Mouse (Mus musculus): ENCODE measurements around the gene Suv39h2. TPM values are rescaled to one million over a fixed set of nuclear protein-coding genes. Genes with fewer than 3 reads are reported as not detected.

Gene Suv39h2
- total RNA-seq (2021) (1 to 10 TPM; 1.1 to 1.9 TPM), polyA plus RNA-seq (2012; rRNA removed) (0.85 and 1.3 TPM in 2 replicates)
- long read RNA-seq, partial matches to known transcripts: 2 of 3 reads
- long read RNA-seq, other reads (novel, unspliced or antisense): 0 of 3 reads

DNA sequence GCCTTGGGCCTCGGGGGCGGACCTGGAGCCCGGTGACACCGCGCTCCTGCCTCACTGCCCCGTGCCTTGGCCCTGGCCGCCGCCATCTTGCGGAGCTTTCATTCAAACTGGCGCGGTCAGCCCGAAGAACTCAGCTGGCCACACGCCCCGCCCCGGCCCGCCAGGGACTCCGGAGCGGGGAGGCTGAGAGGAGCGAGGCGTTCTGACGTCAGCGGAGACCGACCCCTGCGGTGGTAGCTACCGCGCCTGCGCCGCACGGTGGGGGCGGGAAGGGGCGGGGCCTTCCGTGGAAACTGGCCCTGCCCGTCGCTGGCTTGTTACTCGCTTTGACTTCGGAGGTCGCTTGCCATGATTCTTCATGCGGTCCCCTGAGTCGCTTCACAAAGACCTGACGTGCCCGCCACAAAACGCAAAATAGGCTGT, at the start of gene Suv39h2:
Gene Suv39h2, minus strand, starts transcription at position 171 of the 423 bp plus-strand sequence.
- DNase-seq: peak; percentile 99

DNA sequence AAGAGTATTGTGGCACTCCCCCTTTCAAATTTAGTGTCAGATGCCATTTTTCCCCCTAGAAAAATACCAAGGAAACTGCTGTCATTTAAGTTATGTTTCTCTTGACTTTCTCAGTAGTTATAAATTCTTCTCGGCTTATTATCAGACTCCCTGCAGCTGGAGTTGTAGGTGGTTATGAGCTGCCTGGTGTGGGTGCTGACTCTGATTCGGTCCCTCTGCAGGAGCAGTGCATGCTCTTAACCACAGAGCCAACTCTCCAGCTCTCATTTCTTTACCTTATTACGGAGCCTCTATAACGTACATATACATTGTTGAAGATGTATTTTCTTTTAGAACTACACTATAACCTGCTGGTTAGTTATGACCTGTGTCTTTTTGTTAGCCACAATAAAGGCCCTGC, 47.7 kb upstream of the Suv39h2 start:
- no peak for DNase-seq

GRCm38 (mm10) chr2:3512552-3513454, 38.0 kb upstream of the Suv39h2 start, which contains the start of the genes Gm45902, Hspa14 and Cdnf:
Gene Gm45902, minus strand, starts transcription at chr2:3512790.
Gene Hspa14, minus strand, starts transcription at chr2:3512814.
Gene Cdnf, plus strand, starts transcription at chr2:3513030.
- peak; percentile 97 for DNase-seq

GRCm38 (mm10) chr2:3512076-3512475, 37.2 kb upstream of the Suv39h2 start:
- DNase-seq: no peak

GRCm38 (mm10) chr2:3500886-3501285, 26.1 kb upstream of the Suv39h2 start:
- DNase-seq: no peak

DNA sequence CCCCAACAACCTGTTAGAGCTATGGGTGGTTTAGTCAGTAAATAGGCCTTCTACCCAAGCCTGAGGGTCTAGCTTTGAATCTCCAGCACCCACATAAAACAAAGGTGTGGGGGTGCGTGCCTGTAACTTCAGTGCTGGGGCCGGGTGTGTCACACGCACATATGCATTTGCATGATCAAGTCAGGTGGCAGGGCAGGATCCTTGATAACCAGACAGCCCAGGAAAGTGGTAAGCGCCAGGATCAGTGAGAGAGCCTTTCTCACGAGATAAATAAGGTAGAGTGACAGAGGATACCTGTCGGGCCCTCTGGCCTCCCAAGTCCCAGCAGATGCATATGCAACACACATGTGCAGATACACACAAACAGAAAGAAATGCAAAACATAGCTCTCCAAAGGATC, 24.7 kb upstream of the Suv39h2 start:
- DNase-seq: no peak

DNA sequence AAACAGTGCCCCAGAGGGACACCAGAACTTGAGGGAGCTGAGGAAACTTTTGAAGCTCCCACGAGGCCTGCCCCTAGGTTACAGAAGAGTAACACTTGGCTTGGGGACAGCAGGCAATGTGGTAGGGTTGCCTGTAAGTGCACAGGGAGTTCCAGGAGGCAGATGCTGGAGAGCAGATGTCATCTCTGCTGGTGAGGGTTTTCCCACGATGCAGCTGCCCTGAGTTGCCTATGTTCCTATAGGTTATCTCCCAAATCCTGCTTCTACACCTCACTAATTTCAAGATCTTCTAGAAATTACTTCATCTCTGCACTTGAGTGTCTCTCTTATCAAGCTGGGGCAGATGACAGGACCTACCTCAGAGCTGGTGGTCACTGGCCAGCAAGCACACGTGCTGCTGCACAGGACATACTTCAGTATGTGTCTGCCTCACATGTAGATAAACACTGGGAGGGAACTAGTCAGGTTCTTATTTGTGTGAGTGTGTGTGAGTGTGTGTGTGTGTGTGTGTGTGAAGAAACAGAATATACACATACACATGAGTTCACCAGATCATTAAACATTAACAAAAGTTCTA, 19.1 kb upstream of the Suv39h2 start:
- DNase-seq: no peak

DNA sequence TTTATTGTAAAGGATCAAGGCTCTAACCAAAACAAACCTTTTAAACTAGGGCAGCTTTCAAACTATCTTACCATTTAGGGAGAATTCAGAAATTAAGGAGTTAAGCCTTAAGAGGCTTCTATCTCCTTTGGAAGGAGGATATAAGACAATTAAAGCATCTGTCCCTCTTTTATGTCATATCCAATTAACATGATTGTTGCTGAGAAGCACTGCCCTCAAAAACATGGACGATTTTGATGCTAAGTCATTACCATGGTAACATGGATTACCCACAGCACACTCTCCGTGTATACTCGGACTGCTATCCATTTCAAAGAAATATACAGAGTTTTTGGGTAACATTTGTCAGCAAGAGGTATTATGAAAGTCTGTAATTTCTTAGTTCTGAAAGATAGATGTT, 15.0 kb upstream of the Suv39h2 start:
- no peak for DNase-seq

GRCm38 (mm10) chr2:3480239-3480638, 5.4 kb upstream of the Suv39h2 start:
- no peak for DNase-seq

GRCm38 (mm10) chr2:3475746-3476251, 968 bp upstream of the Suv39h2 start:
- peak; percentile 22 for DNase-seq

DNA sequence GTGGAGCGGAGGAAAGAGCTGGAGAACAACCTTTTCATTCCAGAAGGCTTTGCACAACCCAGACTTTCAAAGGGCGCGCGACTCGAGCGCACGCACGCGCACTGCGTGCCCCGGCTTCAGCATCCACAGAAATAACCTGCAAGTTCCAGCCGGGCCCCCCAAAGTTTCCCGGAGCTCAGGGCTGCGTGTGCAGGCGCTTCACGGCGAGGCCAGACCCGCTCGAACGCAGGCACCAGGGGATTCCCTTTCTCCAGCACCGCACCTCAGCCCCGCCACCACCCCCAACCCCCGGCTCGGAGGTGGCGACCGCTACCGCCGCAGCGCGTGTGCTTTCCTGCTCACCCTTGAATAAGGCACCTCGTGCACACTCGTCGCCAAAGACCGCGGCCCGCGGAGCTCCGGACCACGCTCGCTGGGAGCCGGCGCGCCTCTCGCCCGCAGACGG, 448 bp downstream of the Suv39h2 start:
- DNase-seq: peak; percentile 77

GRCm38 (mm10) chr2:3473891-3474290, 940 bp downstream of the Suv39h2 start:
- no peak for DNase-seq

GRCm38 (mm10) chr2:3456590-3456989, 18.2 kb downstream of the Suv39h2 start:
- DNase-seq: no peak

GRCm38 (mm10) chr2:3453096-3453495, 21.7 kb downstream of the Suv39h2 start:
- DNase-seq: peak; percentile 54

DNA sequence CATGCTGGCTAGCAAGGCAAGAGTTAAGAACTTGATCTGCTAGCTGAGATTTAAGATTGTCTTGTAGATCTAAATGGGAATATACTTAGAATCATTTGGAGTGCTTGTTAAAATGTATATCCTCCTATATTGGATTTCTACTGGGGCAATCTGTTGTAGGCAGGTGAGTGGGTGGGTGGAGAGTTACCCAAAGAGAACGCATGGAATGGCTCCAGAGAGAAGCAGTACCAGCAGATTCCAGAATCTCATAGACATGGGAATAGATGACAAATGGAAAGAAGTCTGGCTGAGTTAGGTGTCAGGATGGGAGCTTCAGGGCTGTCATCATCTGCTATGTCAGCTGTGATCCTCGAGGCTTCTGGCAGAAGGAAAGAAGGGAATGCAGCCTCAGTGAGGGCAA, 25.4 kb downstream of the Suv39h2 start:
- no peak for DNase-seq

DNA sequence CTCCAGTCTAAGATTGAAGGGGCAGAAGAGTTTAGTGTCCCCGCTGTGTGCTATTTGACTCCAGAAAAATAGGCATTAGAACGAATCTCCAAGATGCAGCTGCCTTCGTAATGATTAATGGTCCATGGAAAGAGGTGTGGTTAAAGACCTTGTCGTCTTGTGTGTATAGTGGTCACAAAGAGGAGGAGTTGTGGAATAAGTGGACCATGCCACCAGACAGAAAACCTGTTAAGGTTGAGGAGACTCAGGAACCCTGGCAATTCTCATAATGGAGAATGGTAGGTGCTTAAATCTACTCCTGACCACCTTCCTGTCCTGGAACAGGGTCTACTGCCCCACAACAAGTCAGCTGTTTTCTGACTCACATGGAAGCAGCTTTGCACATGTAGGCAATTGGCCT, 28.8 kb downstream of the Suv39h2 start:
- no peak for DNase-seq

- DNase-seq: no peak
These were observed 30.6 kb downstream of the Suv39h2 start for GRCm38 (mm10) chr2:3444206-3444605.

DNA sequence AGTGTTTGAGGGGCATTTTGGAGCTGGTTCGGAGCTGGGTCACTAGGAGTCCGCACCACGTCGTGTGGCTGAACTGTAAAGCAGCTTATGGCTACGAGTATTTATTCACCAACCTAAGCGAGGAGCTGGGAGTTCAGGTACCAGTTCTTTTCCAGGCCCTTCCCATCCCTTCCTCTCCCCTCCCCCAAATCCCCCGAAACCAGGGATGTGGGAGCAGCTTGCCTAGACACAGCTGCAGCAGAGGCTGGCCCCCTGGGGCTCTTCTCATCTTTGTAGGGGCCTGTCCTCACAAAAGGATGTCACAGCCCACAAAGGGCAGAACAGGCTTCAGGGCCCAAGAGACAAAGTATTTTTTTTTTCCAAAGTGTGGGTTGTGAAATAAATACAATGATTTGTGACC, 36.9 kb downstream of the Suv39h2 start:
- DNase-seq: no peak

DNA sequence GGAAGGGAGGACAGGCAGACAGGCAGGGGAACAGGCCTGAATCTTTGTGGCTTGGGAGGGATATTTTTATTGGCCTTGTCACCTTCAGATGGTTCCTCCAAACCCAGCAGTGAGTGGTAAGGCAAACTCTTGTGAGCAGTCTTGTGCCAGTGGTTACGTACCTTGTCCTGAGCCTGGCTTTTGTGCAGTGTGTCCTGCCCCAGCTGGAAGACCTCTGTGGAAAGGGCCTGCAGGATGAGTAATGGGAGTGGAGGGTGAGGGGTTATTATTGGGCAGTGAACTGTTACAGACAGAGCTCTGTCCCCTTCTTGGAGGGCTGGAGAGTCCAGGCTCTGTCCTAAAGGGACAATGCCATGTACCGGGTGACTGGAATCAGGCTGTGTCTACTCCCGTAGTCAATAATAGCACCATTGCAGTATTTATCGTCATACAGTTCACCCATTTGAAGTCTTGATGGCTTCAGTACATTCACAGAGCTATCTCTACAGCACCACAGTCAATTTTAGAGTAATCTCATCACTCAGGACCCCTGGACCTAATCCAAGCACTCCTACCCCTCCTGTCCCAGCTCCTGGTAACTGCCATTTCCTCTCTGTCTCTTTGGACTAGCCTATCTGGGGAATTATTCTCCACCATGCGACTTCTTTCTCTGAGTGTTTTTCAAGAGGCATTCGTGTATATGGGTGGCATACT, 39.3 kb downstream of the Suv39h2 start:
- no peak for DNase-seq

DNA sequence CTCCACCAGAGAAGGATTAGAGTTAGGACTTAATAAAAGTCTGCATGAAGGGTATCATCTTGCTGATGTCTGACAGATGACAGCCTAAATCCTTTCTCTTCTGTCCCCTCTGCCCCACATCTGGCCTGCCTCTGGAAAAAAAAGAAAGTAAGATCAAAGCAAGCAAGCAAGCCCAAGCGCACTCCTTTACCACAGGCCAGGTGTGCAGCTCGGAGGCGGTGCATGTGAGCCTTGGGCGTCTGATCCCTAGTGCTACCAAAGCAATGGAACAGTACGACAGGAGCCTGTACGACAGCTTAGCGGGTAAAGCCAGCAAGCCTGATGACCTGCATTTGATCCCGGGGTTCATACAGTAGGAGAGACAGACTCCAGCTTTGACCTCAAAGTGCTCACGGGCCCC, 43.9 kb downstream of the Suv39h2 start:
- DNase-seq: no peak

- no peak for DNase-seq
These were observed 50.3 kb downstream of the Suv39h2 start for GRCm38 (mm10) chr2:3424579-3424910.

DNA sequence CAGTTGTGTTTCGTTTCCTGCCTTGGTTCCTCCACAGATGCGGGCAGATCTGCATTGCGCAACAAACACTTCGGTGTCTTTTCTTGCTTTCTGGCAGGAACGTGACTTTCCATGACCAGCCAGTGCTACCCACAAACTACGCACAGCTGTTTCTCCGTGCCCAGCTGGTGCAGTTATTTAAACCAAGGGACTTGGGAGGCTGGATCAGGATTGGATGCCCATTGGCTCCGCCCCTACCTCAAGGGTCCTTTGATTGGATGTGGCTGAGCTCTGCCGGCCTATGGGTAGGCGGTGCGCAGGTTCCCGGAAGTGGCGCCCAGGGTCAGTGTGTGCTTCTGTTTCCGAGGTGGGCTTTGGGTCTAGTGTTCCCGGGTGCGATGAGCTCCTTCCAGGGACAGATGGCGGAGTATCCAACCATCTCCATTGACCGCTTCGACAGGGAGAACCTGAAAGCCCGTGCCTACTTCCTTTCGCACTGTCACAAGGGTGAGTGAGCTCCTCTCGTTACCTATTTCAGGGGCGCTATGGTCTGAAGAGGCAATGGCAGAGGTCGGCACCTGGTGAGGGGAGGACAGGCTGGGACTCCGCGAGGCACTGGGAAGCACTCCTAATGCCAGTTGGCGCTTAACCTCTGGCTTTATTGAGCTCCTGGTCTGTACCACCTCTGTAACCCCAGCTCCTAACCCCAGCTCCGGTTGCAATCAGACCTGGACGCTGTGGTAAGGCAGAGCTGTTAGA, 50.8 kb downstream of the Suv39h2 start, which contains the start of gene Dclre1c:
Gene Dclre1c, plus strand, starts transcription at position 291 of the 738 bp plus-strand sequence.
- DNase-seq: peak; percentile 94
